Mouse (Mus musculus) CH12F3 (cell line): ENCODE measurements around the gene Etv6.

Experiments used
- in situ Hi-C: fragments of 300-500 bp; cut with MboI; formaldehyde crosslinking; loops from 2 replicates; pipeline ENCODE4 v1.14.3; 2020; ENCODE audit warnings: low sequenced_read_pairs

Gene Etv6

DNA sequence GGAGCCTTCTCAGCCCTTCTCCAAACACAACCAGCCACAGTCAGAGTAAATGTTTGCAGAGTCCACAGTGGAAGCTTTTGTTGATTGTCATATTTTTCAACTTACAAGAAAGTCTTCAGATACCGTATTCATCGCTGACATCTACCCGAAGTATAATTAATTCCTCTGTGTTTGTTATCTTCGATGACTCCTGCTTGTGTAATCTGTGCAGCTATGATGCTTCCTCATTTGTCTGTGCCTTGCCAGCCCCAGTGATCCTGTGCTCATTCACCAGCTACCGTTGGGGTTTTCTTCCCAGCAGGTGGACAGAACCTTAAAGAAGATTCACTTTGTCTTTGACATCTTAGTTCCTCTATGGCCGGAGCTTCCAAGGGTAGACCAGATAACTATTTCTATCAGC, 37.4 kb downstream of the Etv6 start:
- in situ Hi-C loops, result no loop called here

DNA sequence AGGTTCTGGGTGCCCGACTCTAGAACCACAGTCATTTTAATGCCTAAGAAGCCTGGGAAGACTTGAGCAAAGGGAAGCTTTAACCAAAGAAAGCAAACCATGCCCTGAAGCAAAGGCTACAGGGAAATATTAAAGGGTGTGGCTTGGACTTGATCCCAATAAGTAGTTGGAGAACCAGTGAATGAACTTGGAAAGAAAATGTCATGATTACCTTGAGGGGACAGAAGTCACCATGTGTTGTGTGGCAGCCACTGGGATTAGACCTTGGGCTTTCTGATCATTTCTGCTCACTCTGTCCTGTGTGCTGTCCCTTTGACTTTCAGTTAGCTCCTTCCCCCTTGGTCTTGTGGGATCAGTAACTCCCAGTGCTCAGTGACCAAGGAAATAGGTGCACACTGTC, 38.9 kb downstream of the Etv6 start:
- in situ Hi-C loops, result no loop called here

DNA sequence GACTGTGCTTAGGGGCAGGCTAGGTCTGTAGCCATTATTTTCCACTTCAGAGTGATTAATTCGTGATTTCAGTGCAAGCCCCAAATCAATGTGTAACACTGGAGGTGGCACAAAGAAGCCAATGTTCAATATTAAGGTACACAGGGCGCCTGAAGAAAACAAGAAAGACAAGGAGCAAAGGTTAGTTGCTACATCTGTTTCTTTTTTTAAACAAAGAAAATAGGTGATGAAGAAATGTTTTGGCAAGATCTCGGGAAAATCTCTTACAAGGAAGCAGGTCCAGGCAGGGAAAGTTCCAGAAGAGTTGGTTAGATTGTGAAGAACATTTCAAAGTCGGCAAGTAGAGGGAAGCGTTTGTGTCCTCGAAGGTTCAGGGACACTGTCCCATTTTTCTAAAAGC, 39.5 kb downstream of the Etv6 start:
- in situ Hi-C loops, result no loop called here

DNA sequence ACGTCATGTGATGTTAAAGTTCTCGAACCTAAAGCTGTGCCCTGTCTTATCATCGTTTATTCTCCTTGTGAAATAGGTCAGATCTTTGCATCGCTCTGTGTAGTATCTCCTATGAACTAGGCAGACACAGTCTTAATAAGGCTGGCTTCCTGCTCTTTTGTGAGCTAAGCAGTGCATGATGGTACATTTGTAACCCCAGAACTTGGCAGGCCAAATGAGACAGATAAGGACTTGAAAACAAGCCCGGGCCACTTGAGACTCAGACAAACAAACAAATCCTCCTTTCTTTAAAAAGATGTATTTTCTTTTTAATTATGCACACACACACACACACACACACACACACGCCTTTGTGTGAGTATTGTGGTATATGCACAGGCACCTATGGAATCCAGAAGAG, 42.5 kb downstream of the Etv6 start:
- in situ Hi-C loops, result no loop called here

DNA sequence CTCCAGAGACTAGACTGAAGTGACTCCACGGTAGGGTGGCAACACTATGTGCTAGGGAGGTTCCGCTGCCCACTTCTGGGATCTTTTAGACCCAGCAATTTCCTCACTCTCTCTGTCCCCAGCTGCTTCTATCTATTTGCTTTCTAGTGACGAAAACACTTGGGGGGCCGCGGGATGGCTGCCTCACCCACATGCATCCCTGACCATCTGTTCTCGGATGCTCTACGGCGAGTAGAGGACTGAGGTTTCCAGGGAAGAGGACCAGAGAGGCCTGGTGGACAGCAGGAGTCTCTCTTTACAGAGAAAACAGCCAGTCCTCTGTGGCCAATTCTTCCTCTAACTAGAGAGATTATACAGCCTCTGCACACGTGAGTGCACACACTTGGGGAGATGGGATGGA, 43.6 kb downstream of the Etv6 start:
- in situ Hi-C loops, result no loop called here

DNA sequence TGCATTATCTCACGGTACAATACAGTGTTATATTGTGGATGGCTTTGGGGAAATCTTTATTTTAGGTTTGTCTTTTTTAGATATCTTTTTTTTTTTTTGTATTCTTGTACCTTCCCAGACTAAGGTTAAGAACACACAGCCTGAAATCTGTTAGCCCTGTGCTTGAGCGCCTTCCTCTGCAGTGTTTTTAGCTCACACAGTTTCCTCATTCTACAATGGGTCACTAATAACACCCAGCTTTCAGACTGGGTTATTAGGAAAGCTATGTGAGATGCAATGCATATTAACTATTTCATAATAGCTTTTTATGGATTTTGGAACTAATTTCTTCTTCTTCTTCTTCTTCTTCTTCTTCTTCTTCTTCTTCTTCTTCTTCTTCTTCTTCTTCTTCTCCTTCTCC, 44.1 kb downstream of the Etv6 start:
- in situ Hi-C loops, result no loop called here

DNA sequence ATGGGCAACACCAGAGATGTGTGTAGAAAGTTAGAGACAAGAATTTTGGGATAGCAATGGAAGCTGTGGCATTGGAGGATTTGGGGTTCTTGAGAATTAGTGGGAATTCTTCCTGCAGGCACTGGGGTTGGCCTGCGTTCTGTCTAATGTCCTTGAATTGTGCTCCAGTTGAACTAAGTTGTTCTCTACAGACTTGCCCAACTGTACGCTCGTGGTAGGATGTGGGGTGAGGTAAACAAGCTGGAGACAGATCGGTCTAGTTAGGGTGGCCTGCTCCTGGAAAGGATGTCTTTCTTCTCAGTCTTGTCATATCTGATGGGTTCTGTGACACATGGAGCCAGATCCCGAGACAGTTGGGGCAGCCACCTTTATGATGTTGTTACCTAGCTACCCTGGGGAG, 45.4 kb downstream of the Etv6 start:
- in situ Hi-C loops, result no loop called here

DNA sequence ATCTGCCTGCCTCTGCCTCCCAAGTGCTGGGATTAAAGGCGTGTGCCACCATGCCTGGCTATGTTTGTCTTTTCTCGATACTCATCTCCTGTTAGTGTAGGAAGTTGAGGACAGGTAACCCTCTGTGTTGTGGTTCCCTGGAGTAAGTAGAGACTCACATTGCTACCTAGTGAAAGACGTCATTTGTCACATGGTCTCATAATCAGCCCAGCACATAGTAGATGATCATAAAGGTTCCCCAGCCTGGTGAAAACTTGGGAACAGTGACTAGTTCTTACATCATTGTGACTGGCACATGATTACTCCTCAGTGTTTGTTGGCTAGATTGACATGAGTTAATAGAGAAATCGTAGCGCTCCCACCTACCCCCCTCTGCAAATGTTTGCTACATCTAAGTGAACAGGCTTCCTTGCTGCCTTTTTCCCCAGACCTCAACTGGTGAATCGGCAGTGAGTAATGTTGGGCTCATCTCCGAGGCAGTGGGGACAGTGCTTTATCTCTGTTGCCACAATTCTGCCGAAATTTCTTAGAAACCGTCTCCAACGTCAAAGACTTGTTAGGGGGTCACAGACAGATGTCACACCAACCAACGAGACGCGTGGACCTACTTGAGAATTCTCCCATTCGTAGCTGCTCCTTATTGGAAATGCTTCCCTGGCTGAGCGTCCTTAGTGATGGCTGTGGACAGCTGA, 46.9 kb downstream of the Etv6 start:
- in situ Hi-C loops, result no loop called here

DNA sequence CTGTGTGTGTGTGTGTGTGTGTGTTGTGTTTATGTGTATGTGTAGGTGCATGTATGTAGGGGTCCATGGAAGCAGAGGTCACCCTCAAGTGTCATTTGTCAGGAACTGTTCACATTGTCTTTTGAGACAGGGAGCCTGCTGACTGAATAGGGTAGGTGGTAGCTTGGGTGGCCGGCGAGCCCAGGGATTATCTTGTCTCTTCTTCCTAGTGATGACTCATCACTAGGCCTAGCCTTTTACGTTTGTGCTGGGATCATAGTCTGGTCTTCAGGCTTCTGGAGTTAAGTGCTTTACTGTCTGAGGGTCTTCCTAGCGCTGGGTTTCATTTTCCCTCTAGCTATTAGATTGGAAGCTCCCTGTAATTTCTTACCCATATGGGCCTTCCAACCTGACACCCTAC, 47.9 kb downstream of the Etv6 start:
- in situ Hi-C loops, result no loop called here

DNA sequence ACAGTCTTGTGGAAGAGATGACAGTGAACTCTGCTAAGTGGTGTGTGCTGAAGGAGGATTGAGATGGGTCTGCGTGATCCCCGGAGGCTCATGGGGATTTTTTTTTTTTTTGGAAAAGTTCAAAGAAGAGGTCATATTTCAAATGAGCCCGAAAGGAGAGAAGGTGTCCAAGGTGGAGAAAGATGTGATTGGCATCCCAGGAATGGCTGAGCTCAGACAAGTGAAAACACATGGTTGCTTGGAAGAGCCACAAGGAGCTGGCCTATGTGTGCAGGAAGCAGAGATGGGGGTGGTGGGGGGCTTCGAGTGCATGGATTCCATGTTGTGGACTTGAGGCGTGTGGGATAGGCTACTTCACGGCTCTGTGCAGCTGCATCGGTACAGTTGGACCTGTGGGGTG, 50.9 kb downstream of the Etv6 start:
- in situ Hi-C loops, result no loop called here

DNA sequence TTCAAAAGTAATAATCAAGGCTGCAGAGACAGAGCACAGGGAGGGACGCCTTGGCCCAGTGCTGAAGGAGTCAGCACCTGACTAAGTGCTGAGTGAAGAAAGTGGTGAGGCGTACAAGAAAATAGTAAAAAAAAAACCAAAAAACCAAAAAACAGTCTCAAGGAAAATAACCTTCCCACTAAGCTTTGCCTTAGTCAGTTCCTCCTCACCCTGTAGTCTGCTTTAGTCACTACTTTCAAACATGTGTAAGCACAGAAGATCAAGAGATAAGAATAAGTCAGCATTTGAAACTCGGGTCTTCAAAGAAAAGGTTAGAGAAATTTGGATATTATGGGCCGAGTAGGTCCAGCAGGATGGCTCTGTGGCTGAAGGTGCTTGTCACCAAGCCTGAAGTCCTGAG, 52.2 kb downstream of the Etv6 start:
- in situ Hi-C loops, result no loop called here

DNA sequence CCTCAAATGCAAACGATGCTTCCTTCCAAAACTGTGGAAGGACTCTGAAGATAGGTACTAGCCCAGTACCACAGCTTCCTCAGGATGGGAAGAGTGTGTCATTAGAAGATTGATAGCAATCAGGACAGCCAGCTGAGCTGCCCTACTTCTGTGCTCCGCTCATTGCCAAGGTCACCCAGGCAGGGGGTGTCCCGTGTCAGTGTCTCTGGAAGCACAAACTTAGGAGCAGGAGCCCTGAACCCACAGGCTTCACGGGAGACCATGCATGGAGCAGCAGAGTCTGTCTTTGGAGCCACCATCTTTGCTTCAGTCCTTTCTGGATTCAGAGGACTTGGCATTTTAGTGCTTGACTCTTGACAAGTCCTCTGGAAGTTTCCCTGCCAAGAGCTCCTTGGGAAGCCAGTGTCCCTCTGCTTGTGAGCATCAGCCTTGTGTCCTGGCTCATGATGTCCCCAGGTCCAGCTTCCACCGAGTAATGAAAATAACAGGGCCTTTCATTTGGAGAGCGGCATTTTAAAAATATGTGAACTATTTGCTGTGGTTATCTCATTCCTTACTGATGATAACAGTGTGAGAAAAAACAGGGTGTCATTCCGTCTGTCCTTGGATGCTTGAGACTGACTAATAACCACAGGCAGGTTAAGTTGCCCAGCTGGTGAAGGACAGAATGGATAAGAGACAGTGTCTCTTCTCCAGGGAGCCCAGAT, 54.3 kb downstream of the Etv6 start:
- in situ Hi-C loops, result no loop called here

DNA sequence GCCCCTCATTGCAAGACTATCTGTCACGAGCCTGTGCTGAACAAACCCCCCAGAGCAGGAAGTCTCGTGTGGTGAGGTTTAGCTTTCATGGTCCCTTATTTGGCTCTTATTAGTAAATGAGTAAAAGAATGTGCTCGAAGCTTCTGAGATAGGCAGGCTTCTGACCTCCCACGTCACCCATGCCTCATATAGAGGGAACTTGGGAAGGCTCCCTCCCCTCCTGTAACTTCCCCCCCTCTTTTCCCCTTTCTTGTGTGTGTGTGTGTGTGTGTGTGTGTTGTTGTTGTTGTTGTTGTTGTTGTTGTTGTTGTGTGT, 54.8 kb downstream of the Etv6 start:
- in situ Hi-C loops, result no loop called here

DNA sequence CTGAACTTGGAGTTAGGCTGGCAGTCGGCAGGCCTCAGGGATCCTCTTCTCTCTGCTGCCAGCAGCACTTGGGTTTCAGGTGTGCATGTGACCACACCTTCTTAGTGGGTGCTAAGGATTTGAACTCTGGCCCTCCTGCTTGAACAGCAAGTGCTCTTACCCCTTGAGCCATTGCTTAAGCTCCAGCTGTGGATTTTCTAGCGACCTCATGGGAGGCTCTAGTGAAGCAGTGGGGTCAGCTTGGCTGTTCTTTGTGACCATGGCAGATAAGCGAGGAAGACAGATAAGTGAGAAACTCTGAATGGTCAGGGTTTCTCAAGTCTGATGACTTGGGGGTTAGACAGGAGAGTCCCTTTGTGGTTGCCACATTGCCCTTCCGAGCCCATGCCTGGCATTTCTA, 55.4 kb downstream of the Etv6 start:
- in situ Hi-C loops, result no loop called here

DNA sequence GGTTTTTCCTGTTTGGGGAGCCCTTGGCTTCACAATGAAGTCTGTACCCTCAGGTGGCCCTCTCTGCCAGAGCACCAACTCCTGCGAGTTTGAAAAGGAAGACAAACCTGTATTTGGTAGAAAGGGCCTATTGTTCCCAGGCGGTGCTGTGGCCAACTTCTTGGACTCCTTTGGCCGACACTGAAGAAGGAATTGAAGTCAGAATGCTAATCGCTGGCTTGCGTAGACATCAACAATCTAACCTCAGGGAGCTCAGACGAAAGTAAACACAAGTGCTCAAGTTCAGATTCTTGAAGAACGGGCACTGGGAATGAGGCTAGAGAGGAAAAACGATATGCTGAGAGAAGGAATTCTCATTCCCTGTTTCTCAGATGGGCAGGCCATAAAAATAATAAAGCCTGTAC, 55.9 kb downstream of the Etv6 start:
- in situ Hi-C loops, result no loop called here

DNA sequence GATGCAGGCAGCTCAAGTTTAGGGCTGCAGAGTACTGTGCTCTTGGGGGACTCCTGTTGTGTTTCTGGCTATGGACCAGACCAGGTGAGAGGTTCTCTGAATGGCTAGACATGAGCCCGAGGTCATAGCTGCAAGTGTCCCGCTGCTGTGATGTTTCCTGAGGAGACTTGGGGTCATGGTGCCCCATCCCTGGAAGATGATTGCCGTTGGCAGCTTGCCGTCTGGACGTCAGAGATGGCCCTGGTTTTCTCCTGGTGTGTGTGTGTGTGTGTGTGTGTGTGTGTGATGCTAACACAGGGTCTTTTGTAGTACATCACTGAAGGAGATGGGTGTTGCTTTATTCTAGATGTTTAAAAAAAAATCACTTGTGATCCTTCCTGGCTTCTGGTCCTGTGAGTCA, 58.6 kb downstream of the Etv6 start:
- in situ Hi-C loops, result no loop called here

DNA sequence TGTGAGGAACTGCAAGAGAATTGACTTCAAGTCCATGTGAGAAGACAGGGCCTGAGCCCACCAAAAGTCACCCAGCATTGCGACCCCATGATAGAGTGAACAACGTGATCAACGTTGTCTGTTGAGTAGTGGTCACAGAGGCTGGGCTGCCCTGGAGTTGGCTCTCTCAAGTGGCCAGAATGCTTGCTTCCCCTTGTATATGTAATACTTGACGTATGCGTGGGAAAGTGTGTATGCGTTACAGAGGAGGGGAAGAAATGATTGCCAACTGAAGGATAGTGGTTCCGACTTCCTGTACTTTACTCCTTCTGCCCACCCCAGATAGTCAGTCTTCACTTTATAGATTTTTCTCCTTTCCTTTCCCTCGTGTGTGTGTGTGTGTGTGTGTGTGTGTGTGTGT, 59.1 kb downstream of the Etv6 start:
- in situ Hi-C loops, result no loop called here

DNA sequence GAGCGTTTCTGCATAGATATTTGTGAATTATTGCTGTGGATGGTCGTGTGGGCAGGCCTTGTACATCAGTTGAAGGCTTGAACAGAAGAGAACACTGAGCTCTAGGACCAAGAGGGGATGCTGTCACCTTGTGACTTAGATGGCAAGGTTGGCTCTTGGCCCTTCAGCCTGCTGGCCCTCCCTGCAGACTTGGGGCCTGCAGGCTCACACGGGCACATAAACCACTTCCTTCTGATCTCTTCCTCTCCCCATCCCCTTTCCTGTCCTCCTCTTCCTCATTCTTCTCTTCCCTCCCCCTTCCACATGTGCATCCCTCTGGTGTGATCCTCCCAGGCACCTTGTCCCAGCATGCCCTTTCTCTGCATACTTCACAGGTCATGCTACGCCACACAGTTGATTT, 60.1 kb downstream of the Etv6 start:
- in situ Hi-C loops, result no loop called here

DNA sequence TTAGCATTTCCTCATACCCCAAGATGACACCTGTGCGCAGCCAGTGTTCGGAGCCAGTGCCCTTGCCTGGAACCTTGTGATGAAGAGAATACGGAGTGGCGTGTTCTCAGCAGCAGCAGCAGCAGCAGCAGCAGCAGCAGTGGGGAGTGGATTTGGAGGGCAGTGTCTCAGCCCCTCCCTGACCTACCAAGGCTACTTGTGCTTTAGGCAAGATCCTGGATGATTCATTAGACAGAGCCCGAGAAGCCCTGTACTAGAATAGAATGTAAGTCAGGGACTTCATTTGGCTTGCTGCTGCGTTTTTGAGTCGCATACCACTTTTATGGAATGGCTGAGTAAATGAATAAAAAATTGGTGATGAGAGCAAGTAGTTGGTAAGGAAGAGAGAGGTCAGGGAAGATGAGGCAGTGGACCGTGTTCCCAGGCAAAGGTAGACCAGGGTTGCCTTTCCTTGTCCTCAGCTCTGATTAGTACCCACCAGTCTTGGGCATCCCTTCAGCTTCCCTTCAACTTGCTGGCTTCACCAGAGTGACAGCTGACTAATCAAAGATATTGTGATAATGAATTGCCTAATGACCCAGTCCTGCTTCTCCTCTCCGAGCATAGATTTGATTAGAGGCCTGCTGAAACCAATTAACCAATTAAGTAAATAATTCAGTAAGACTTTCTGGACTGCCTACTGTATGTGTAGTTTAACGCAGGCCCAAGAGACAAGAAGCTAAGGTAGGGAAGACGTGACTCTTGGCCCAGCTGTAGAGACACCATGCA, 64.7 kb downstream of the Etv6 start:
- in situ Hi-C loops, result no loop called here

DNA sequence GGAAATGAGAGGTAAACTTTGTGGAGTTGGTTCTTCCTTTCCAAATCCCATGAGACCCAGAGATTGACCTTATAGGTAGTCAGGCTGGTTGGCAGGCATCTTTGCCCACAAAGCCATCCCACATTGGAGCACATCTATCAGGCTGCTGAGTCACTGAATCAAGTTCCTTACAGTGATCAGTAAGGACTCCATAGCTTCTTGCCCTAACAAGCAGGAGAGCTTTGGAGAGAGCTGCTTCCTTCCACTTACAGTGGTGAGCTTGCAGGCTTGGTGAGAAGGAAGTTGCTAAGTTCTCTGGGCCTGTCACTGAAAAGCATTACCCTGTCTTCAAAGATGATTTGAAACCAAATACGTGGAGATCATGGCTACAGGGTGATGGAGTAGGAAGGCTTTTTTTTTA, 66.9 kb downstream of the Etv6 start:
- in situ Hi-C loops, result no loop called here

DNA sequence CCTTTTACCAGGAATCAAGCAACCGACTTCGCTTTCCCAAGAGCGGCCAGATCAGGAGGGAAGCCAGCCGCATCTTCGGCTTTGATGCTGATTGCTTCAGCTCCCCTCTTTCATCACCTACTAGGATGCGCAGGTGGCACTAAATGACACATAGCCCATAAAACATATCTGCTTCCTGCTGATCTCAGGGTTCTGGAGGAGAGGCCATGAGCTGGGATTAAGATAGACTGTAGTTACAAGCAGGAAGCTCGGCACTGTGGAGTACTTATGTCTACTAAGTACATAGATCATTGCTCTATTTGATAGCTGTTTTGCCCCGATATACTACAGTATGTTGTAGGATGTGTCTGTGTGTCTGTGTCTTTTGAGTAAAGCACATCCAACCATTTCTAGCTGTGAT, 68.0 kb downstream of the Etv6 start:
- in situ Hi-C loops, result no loop called here

DNA sequence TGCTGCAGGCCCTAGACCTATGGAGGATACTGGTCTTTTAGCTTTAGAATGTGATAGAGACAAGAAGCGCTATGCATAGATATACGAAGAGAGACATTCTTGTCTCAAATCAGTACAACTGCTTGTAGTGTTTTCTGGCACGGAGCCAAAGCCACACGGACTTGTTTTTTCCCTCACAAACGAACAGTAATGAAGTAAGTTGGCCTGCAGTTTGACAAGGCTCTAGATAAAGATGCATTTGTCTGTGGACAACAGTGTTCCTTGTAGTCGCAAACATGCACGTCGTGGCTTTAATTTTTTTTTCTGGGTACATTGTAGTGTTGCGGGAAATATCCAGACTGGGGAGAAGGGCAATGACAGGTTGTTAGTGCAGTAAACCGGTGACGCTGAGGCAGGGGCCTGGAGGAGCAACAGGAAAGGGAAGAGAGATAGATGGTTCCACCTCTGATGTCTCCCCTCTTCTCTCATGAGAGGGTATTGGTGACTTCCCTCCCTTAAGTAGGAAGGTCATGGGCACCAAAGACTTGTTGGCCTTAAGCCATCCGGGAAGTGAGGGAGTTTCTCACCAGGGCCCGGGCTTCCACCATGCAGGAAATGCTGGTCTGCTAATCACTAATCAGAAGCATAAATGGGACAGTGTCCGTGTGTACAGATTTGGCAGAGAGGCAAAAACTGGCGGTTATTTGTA, 70.2 kb downstream of the Etv6 start:
- in situ Hi-C loops, result no loop called here
